Mouse (Mus musculus) heart, embryonic 14.5 days (tissue): ENCODE results near the gene Fcer1g. TPM values are rescaled to one million over a fixed set of nuclear protein-coding genes. Genes with fewer than 3 reads are reported as not detected.
"Not testable (repeated sequence)": the region's sequence is repeated elsewhere in the genome, so short reads cannot be mapped to it uniquely, and the experiment has no call there.

Experiments
- ATAC-seq: fragments of 200-750 bp; cut with Nextera tagmentation; 2 replicates; pipeline ENCODE4 v1.8.0; 2017; ENCODE audit warnings: low read depth, moderate TSS enrichment; ENCODE audit not compliant: insufficient number of reproducible peaks, insufficient read depth, low FRiP score
- H3K27ac ChIP-seq, 2 experiments: fragments of 200-500 bp in 1 of 2; fragments of 300-500 bp in 1 of 2; sonication (generic) in 1 of 2; replicated peaks in 1 of 2; 2 replicates each; pipeline ENCODE4 v1.5.1; 2012 to 2014; ENCODE audit warnings: low read depth in 2 of 2, low read length in 2 of 2, control low read depth in 1 of 2, mild to moderate bottlenecking in 1 of 2, mixed read lengths in 1 of 2; ENCODE audit not compliant: control insufficient read depth in 1 of 2, insufficient read depth in 1 of 2
- H3K27me3 ChIP-seq: fragments of 300-500 bp; sonication (generic); 2 replicates; pipeline ENCODE4 v1.6.1; 2014; ENCODE audit warnings: mild to moderate bottlenecking, low read length, control low read depth; ENCODE audit not compliant: control insufficient read depth, insufficient read depth
- H3K36me3 ChIP-seq: fragments of 300-500 bp; sonication (generic); 2 replicates; pipeline ENCODE4 v1.6.1; 2014; ENCODE audit warnings: mild to moderate bottlenecking, control low read depth, low read length, mixed read lengths; ENCODE audit not compliant: control insufficient read depth, insufficient read depth
- H3K4me1 ChIP-seq, 2 experiments: fragments of 200-500 bp in 1 of 2; fragments of 300-500 bp in 1 of 2; sonication (generic) in 1 of 2; 2 replicates each; pipeline ENCODE4 v1.6.1; 2012 to 2014; ENCODE audit warnings: low read length in 2 of 2, control low read depth in 1 of 2, mixed read lengths in 1 of 2; ENCODE audit not compliant: control insufficient read depth in 2 of 2, insufficient read depth in 2 of 2
- H3K4me2 ChIP-seq: fragments of 300-500 bp; sonication (generic); 2 replicates; pipeline ENCODE4 v1.6.1; 2014; ENCODE audit warnings: mild to moderate bottlenecking, low read length
- H3K4me3 ChIP-seq, 2 experiments: fragments of 200-500 bp in 1 of 2; fragments of 300-500 bp in 1 of 2; sonication (generic) in 1 of 2; 2 replicates each; pipeline ENCODE4 v1.5.1; 2012 to 2014; ENCODE audit warnings: low read length in 2 of 2, mild to moderate bottlenecking in 2 of 2, control low read depth in 1 of 2, low read depth in 1 of 2, moderate library complexity in 1 of 2; ENCODE audit not compliant: control insufficient read depth in 1 of 2, insufficient read depth in 1 of 2
- H3K9ac ChIP-seq: fragments of 300-500 bp; sonication (generic); 2 replicates; pipeline ENCODE4 v1.6.1; 2014; ENCODE audit warnings: mild to moderate bottlenecking, low read length
- H3K9me3 ChIP-seq: fragments of 300-500 bp; sonication (generic); 2 replicates; pipeline ENCODE4 v1.6.1; 2016; ENCODE audit warnings: low read length, control low read depth; ENCODE audit not compliant: control insufficient read depth
- WGBS: fragments of 180-500 bp; shearing (Covaris S2); extraction: QIAGEN DNeasy Blood & Tissue Kit; methylation state at CpG from one replicate; pipeline ENCODE4 v1.1.7; 2014; 5-methylcytosine and 5-hydroxymethylcytosine counted together
- polyA plus RNA-seq: library from polyadenylated mRNA; unstranded; fragments of >200 nt; fragmentation: Nextera tagmentation; extraction: Ambion mirVana; gene quantifications from 2 replicates; pipeline ENCODE4 v1.2.1, GENCODE M21; 2014

Gene Fcer1g
- polyA plus RNA-seq, 1 experiment from 2014 or later, result 30.1 TPM

- no peaks in the 10 kb centered on the region for H3K9me3 ChIP-seq
- no peak for ATAC-seq
- H3K4me2 ChIP-seq, result peak overlapping the region; percentile 95
- WGBS, result 18% methylated on average over 4 of the region's 4 CpGs
- H3K27me3 ChIP-seq, result no peaks in the 10 kb centered on the region
- peak overlapping the region; percentile 67; the same call in 1 of the 2 replicates for H3K9ac ChIP-seq
- H3K4me3 ChIP-seq, result peak overlapping the region in 1 of 2 experiments; percentile 86; a peak in 2 of 4 replicates
- H3K4me1 ChIP-seq, result peaks cover 29 to 50% of the 10 kb centered on the region in 2 experiments
- H3K27ac ChIP-seq, result peak overlapping the region; percentile 88 to 94
- peaks cover 28% of the 10 kb centered on the region for H3K36me3 ChIP-seq
Observed at GRCm38 (mm10) chr1:171247916-171248315, 13.8 kb upstream of the Fcer1g start.

DNA sequence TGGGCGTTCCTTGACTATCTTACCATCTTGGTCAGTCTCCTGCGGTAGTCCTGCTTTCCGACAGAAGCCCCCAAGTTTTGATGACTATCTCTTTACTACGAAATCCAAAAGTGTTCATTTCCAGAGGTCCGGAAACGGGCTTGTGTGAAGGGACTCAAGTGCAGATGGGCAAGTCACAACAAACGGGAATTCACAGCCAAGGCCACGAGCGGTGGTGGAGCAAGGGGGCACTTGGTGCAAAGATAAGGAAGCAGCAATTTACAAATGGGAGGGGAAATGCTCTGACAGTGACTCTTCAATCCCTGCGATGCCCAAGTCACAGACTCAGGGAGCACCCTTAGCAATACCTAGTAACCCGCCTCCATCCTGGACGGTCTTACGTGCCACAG is 13.3 kb upstream of the Fcer1g start:
- Histone ChIP-seq H3K9ac (peak overlapping the region; percentile 67), H3K4me1 (peaks cover 26 to 50% of the 10 kb centered on the region in 2 experiments), H3K36me3 (peaks cover 32% of the 10 kb centered on the region), H3K4me3 (peak overlapping the region; percentile 55 to 86), H3K9me3 (no peaks in the 10 kb centered on the region), H3K27me3 (no peaks in the 10 kb centered on the region), H3K4me2 (peak overlapping the region; percentile 95), H3K27ac (peak overlapping the region; percentile 88 to 94)
- 0 out of 2 replicates have a peak, but pooled peaks have one; percentile 0 for ATAC-seq
- 9% methylated on average over 13 of the region's 13 CpGs for WGBS

DNA sequence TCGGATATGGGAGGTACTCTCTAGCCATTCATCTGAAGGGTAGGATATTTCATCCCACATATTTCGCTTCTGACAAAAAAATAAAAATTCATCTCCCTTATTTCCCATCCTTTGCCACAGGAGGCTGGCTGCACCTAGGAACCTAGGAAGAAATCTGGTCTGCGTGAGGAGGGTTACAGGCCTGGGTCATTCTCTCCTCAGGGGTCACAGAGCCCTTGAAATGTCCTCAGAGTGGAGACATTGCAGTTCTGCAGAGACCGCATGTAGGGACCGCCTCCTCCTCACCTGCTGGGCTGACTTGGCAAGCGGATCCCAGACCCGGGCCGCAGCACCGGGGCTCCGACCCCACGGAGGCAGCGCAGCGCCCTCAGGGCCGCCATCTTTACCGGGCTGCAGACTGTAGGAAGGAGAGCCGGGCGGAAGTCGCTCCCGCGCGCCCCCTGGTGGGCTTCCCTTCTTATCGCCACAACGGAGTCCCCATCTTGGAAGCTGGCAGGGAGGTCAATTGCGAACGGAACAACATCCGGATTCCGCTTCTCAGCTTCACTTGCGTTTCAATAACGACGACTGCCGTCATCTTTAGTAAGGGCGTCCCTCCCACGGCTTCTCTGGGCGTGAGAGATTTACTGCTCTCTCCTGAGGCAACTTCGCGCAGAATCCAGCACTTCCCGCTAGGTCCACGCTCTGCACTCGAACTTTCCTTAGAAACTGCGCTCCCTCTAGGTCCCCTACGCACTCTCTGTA is 12.7 kb upstream of the Fcer1g start:
- Histone ChIP-seq H3K9me3 (no peaks in the 10 kb centered on the region), H3K4me3 (peak overlapping the region; percentile 86 to 98), H3K4me2 (peak overlapping the region; percentile 95), H3K4me1 (peaks cover 22 to 44% of the 10 kb centered on the region in 2 experiments), H3K36me3 (peaks cover 37% of the 10 kb centered on the region), H3K27ac (peak overlapping the region; percentile 88 to 94), H3K9ac (peak overlapping the region; percentile 96), H3K27me3 (no peaks in the 10 kb centered on the region)
- peak; percentile 89 for ATAC-seq
- WGBS, result under 1% methylated on average over 41 of the region's 41 CpGs

GRCm38 (mm10) chr1:171245353-171245752 is 11.2 kb upstream of the Fcer1g start:
- Histone ChIP-seq H3K4me2 (peak overlapping the region; percentile 95), H3K9me3 (no peaks in the 10 kb centered on the region), H3K9ac (no peak overlapping the region), H3K27ac (no peak overlapping the region), H3K4me1 (peaks cover 11 to 33% of the 10 kb centered on the region in 2 experiments), H3K4me3 (no peak overlapping the region), H3K36me3 (peaks cover 53% of the 10 kb centered on the region), H3K27me3 (no peaks in the 10 kb centered on the region)
- ATAC-seq, result no peak
- 89% methylated on average over 8 of the region's 8 CpGs for WGBS

DNA sequence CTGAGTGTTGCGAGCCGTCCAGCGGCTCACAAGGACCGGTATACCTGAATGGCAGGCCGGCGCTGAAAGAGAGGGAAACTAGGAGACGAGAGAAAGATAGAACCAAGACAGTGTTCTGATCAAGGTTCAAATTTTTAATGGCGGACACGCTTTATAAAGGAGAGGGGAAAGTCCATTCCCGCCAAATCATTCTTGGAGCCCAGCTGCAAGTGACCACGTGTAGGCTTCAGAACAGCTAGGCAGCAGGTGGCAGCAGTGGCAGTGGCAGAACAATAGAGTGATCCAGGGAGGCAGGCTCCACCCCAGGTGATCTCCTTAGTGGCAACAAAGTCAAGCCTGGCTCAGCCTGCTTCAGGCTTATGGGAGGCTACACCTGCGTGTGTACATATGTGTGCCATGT is 7.8 kb upstream of the Fcer1g start:
- not testable (repeated sequence) for H3K9ac ChIP-seq, ATAC-seq, H3K4me3 ChIP-seq, H3K4me2 ChIP-seq, H3K27me3 ChIP-seq, H3K27ac ChIP-seq, H3K9me3 ChIP-seq
- Histone ChIP-seq H3K36me3 (peaks cover 87% of the 10 kb centered on the region), H3K4me1 (peaks cover 3 to 11% of the 10 kb centered on the region in 2 experiments; a peak in 2 of 4 replicates)
- 90% methylated on average over 12 of the region's 12 CpGs for WGBS

DNA sequence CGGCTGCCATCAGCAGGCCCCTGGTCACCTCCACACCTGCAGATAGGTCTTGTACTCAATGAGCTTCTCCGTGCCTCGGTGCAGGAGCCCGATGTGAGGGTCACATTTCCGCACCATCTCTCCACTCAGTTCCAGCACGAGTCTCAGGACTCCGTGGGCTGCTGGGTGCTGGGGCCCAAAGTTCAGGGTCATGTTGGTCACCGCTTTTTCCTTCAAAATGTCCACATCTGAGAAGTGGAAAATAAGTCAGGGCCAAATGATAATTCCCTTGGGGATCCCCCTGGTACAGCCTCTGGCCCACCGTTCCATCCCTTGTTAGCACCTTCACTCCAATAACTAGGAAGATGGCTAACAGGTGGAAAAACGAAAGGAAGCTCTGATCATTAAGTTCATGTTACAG is 6.7 kb upstream of the Fcer1g start:
- H3K27ac ChIP-seq, result no peak overlapping the region
- no peak overlapping the region for H3K9ac ChIP-seq
- H3K4me3 ChIP-seq, result no peak overlapping the region
- peaks cover 97% of the 10 kb centered on the region for H3K36me3 ChIP-seq
- peaks cover 1 to 6% of the 10 kb centered on the region in 2 experiments; a peak in 2 of 4 replicates for H3K4me1 ChIP-seq
- no peaks in the 10 kb centered on the region for H3K27me3 ChIP-seq
- H3K9me3 ChIP-seq, result no peaks in the 10 kb centered on the region
- WGBS, result 90% methylated on average over 10 of the region's 10 CpGs
- ATAC-seq, result no peak
- no peak overlapping the region for H3K4me2 ChIP-seq

DNA sequence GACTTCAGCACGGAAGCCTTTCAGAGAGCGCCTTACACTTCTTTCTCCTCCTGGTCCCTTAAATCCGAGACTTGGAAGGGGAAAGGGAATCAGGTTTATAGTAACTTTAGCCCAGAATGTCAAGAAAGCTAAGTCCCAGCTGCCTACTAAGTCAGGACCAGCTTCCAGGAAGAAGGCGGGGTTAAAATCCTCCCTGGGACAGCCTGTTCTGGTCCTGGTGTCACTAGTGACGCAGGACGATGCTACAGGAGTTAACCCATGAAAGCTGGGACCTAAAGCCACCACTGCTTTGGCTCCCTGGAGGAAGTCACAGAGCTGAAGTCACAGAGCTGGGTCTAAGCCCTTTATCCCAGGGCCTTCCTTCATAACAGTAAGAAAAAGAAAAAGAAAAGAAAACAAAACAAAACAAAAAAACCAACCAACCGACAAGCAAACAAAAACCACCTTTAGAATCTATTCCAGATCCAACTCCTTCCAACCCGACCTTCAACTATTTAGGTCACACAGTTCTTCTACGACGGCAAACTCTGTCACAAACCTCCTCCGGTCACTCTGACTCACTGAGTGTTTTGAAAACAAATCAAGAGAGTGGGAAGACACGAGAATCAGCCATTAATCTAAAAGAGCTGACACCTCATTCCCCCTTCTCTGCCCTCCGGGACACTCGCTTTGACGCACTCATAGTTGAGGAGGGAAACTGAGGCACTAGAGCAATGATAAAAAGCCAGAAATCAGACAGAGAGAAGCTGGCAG is 6.0 kb upstream of the Fcer1g start:
- WGBS, result 73% methylated on average over 15 of the region's 15 CpGs
- H3K4me3 ChIP-seq, result no peak overlapping the region
- no peaks in the 10 kb centered on the region for H3K9me3 ChIP-seq
- peaks cover 98% of the 10 kb centered on the region for H3K36me3 ChIP-seq
- ATAC-seq, result no peak
- H3K9ac ChIP-seq, result no peak overlapping the region; the same call in 1 of the 2 replicates
- H3K4me1 ChIP-seq, result peaks cover 0 to 4% of the 10 kb centered on the region in 2 experiments; a peak in 1 of 4 replicates
- H3K27ac ChIP-seq, result no peak overlapping the region
- H3K4me2 ChIP-seq, result no peak overlapping the region
- no peaks in the 10 kb centered on the region for H3K27me3 ChIP-seq
